Mouse (Mus musculus) myocyte (in vitro differentiated cells): ENCODE data around the gene Dnlz. TPM values are rescaled to one million over a fixed set of nuclear protein-coding genes. Genes with fewer than 3 reads are reported as not detected.

Experiments used
- H3K27me3 ChIP-seq: one replicate; pipeline ENCODE4 v1.6.1; 2011; ENCODE audit not compliant: control insufficient read depth, insufficient read depth, insufficient read length
- H3K36me3 ChIP-seq: one replicate; pipeline ENCODE4 v1.6.1; 2011; ENCODE audit not compliant: control insufficient read depth, insufficient read depth
- H3K4me2 ChIP-seq: one replicate; pipeline ENCODE4 v1.6.1; 2011; ENCODE audit warnings: low read depth, control low read depth
- H3K4me3 ChIP-seq: one replicate; pipeline ENCODE4 v1.5.1; 2011; ENCODE audit warnings: mild to moderate bottlenecking, control low read depth, moderate library complexity
- H3K79me2 ChIP-seq: one replicate; pipeline ENCODE4 v1.6.1; 2011; ENCODE audit not compliant: control insufficient read depth, insufficient read depth
- H3ac ChIP-seq: one replicate; pipeline ENCODE4 v1.6.1; 2011; ENCODE audit not compliant: control insufficient read depth, insufficient read length
- CEBPB ChIP-seq: IDR thresholded peaks from 2 replicates; pipeline ENCODE4 v1.6.1; 2011; ENCODE audit warnings: mild to moderate bottlenecking, moderate library complexity; ENCODE audit not compliant: poor library complexity, insufficient read depth, severe bottlenecking
- E2F4 ChIP-seq: IDR thresholded peaks from one replicate; pipeline ENCODE4 v1.6.1; 2011; ENCODE audit warnings: mild to moderate bottlenecking, control low read depth, moderate library complexity; ENCODE audit not compliant: insufficient read depth
- MAX ChIP-seq: IDR thresholded peaks from one replicate; pipeline ENCODE4 v1.6.1; 2011; ENCODE audit warnings: low read depth, mild to moderate bottlenecking, control low read depth
- MYOD1 ChIP-seq, 3 experiments: IDR thresholded peaks; one replicate each; pipeline ENCODE4 v1.6.1; 2011; ENCODE audit warnings: control low read depth in 2 of 3, low read depth in 2 of 3, mild to moderate bottlenecking in 2 of 3, moderate library complexity in 1 of 3; ENCODE audit not compliant: insufficient read length in 2 of 3, control insufficient read depth in 1 of 3
- MYOG ChIP-seq, 3 experiments: IDR thresholded peaks; one replicate each; pipeline ENCODE4 v1.6.1; 2011; ENCODE audit warnings: control low read depth in 2 of 3, low read depth in 2 of 3, mild to moderate bottlenecking in 2 of 3; ENCODE audit not compliant: insufficient read length in 2 of 3, control insufficient read depth in 1 of 3, insufficient read depth in 1 of 3
- POLR2A ChIP-seq: IDR thresholded peaks from one replicate; pipeline ENCODE4 v1.6.1; 2011; ENCODE audit warnings: low read depth, mild to moderate bottlenecking, control low read depth, moderate library complexity; ENCODE audit not compliant: insufficient read length
- POLR2AphosphoS2 ChIP-seq: IDR thresholded peaks from one replicate; pipeline ENCODE4 v1.6.1; 2011; ENCODE audit warnings: low read depth, control low read depth; ENCODE audit not compliant: insufficient read length
- REST ChIP-seq: IDR thresholded peaks from one replicate; pipeline ENCODE4 v1.6.1; 2011; ENCODE audit warnings: mild to moderate bottlenecking, control low read depth, moderate library complexity; ENCODE audit not compliant: insufficient read depth, insufficient read length
- SRF ChIP-seq: IDR thresholded peaks from one replicate; pipeline ENCODE4 v1.6.1; 2011; ENCODE audit warnings: low read depth; ENCODE audit not compliant: control insufficient read depth, insufficient read length
- TCF12 ChIP-seq: IDR thresholded peaks from one replicate; pipeline ENCODE4 v1.6.1; 2011; ENCODE audit warnings: mild to moderate bottlenecking, control low read depth; ENCODE audit not compliant: poor library complexity, insufficient read depth, severe bottlenecking
- TCF3 ChIP-seq: IDR thresholded peaks from one replicate; pipeline ENCODE4 v1.6.1; 2011; ENCODE audit warnings: low read depth, control low read depth; ENCODE audit not compliant: insufficient read length
- USF1 ChIP-seq: IDR thresholded peaks from one replicate; pipeline ENCODE4 v1.6.1; 2011; ENCODE audit warnings: low read depth, mild to moderate bottlenecking, control low read depth, moderate library complexity
- polyA plus RNA-seq: library from polyadenylated mRNA; unstranded; fragments of >200 nt; fragmentation: generic; extraction: Trizol; gene quantifications from one replicate; pipeline ENCODE4 v1.2.1, GENCODE M21; 2012; ENCODE audit warnings: missing spikeins

The Dnlz gene
- polyA plus RNA-seq, 1 experiment, result 28.4 TPM

DNA sequence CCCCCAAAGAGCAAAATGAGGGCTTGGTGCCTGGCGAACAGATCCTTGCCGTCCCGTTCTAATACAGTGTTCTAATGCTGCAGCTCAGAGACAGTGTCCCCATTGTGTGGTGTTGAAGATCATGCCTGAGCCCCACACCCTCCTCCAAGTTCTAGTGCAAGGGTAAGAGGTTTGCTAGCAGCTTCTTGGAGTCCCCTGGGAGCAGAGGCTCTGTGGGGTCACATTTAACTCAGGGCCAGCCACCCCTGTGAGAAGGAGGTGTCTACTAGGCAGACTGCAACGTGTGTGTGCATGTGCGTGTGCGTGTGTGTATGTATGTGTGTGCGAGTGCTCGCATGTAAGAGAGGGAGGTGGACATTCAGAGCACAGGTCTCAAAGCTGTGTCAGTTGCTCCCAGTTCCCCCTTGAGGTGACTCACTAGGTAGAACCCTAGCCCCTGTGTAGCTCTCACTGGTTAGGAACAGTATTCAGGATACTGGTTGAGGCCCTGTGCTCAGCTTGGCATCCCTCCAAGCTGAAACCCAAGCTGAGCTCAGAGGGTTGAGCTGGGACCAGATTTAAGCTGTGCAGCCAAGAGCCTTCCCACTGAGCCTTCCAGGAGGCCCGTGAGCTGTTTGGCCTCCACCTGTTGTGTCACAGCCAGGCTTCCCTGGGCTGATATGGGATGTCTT lies 35.2 kb downstream of the Dnlz start:
- peak overlapping the region; percentile 99 for H3K4me2 ChIP-seq
- H3K27me3 ChIP-seq, result no peaks in the 10 kb centered on the region
- H3K36me3 ChIP-seq, result no peaks in the 10 kb centered on the region
- H3K4me3 ChIP-seq, result peak overlapping the region; percentile 48
- peaks cover 8% of the 10 kb centered on the region for H3K79me2 ChIP-seq
- peak overlapping the region; percentile 55 for H3ac ChIP-seq
- TF ChIP-seq USF1 (no peak), MYOD1 (IDR thresholded peaks at IDR 0.05; ENCODE audit: control insufficient read depth in 1 of 3, insufficient read length in 2 of 3, low read depth in 2 of 3) (peak in 1 of 3 experiments; percentile 59)

DNA sequence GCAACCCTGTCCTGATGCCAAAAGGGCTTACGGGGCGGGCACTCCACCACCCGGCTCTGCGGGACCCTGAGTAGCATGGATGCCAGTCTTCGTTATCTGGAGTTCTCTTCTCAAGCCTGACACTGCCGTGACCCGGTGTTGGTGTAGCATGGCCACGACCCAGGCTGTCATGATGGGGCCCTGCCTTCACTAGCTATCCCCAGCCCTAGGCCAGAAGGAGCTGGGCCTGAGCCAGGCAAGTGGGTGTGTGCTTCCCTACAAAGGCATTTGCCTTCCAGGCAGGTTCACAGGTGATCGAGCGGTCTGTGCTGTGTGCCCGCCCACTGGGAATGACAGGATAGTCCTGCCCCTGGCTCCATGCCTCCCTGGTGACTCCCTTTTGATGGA lies 36.0 kb downstream of the Dnlz start:
- no peaks in the 10 kb centered on the region for H3K27me3 ChIP-seq
- TF ChIP-seq TCF12, result no peak
- no peak for TF ChIP-seq REST
- TF ChIP-seq SRF, result no peak
- TF ChIP-seq MYOD1 (IDR thresholded peaks at IDR 0.05; ENCODE audit: control insufficient read depth in 1 of 3, insufficient read length in 2 of 3, low read depth in 2 of 3), result no peak
- no peak for TF ChIP-seq POLR2AphosphoS2
- TF ChIP-seq MYOG (IDR thresholded peaks at IDR 0.05; ENCODE audit: control insufficient read depth in 1 of 3, insufficient read depth in 1 of 3, insufficient read length in 2 of 3, low read depth in 2 of 3), result no peak
- H3ac ChIP-seq, result peak overlapping the region; percentile 55
- H3K4me3 ChIP-seq, result peak overlapping the region; percentile 48
- peak overlapping the region; percentile 99 for H3K4me2 ChIP-seq
- H3K79me2 ChIP-seq, result peaks cover 8% of the 10 kb centered on the region
- H3K36me3 ChIP-seq, result no peaks in the 10 kb centered on the region

DNA sequence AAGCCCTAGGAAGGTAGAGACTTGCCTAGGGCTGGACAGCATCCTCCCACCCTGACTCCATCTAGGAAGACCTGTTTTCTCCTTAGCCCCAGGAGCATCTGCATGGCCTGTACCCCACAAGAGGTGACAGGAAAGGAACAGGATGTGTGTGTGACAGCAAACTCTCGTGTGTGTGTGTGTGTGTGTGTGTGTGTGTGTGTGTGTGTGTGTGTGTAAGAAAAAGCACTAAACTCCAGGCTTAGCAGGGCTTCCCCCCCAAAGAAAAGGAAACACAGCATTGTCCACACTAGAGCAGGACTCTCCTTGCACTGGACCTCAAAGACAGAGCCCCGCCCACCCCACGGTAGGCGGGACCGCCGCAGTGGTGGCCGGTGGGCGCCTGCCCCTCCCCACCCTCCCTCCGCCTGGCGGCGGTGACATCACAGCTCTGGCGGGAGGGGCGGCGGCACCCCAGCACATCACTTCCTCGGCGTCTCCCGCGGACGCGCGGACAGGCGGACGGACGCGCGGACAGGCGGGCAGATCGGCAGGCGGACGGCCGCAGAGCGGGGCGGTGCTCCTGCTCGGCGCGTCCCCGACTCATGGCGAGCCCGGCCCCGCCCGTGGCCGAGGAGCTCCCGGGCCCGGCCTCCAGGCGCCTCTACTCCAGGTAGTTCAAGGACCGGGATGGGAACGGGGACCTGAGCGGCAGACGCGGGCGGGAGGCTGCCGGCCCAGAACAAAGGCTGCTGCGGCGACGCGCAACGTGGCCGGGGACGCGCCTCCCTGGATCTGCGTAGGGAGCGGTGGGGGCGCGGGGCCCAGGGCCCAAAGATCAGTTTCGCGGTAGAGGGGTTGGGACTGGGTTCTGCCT lies 36.6 kb downstream of the Dnlz start, which contains the start of gene Gpsm1:
TSS of gene Gpsm1 (plus strand) at position 444 of the 853 bp plus-strand sequence.
- Histone ChIP-seq H3ac (peak within 1 kb of the TSS; percentile 55), H3K4me3 (peak within 1 kb of the TSS; percentile 48), H3K79me2 (peaks cover 8% of the 10 kb centered on the region), H3K4me2 (peak within 1 kb of the TSS; percentile 99), H3K36me3 (no peaks in the 10 kb centered on the region), H3K27me3 (no peaks in the 10 kb centered on the region)
- peak; percentile 68 for TF ChIP-seq POLR2AphosphoS2
- TF ChIP-seq MYOD1 (IDR thresholded peaks at IDR 0.05; ENCODE audit: control insufficient read depth in 1 of 3, insufficient read length in 2 of 3, low read depth in 2 of 3), result peak in 1 of 3 experiments; percentile 27
- TF ChIP-seq POLR2A, result peak; percentile 89
- no peak for TF ChIP-seq USF1

DNA sequence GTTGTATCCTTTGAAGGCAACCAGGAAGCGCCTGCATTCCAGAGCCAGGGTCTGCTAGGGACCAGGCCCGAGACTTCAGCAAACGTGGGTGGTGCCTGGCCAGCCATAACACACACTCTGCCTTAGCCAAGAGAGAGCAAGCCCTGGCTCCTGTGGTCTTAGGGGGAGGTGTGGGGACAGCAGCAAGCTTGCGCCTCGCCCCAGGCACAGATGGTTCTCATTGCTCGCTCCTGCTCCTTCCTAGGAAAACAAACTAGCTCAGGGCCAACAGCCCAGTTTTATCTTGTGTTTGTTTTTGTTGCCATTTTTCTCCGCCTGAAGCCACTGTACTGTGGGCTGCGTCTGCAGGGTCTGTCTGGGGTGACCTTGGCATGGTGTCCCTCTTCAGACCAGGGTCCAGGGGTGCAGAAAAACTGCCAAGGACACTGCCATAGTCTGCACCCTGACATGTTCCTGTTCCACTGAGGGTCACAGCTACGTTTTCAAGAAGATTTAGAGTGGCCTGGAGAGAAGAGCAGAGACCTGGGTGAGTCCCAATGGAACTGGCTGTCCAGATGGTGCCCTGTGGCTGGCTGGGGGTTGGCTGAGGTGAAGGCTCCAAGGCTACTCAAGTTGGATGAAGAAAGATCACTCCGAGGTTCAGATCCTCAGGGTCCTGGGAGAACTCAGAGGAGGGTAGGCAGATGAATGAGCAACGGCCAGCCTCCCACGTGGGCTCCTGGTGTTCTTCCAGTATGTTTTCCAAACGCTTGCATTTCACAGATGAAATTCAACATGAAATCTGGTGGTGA lies 37.4 kb downstream of the Dnlz start:
- H3K4me3 ChIP-seq, result peak overlapping the region; percentile 48
- peaks cover 8% of the 10 kb centered on the region for H3K79me2 ChIP-seq
- TF ChIP-seq TCF3 (no peak), REST (no peak), MAX (no peak), SRF (no peak), E2F4 (no peak), MYOG (IDR thresholded peaks at IDR 0.05; ENCODE audit: control insufficient read depth in 1 of 3, insufficient read depth in 1 of 3, insufficient read length in 2 of 3, low read depth in 2 of 3) (no peak), TCF12 (no peak), POLR2A (no peak), CEBPB (no peak), MYOD1 (IDR thresholded peaks at IDR 0.05; ENCODE audit: control insufficient read depth in 1 of 3, insufficient read length in 2 of 3, low read depth in 2 of 3) (no peak), POLR2AphosphoS2 (no peak), USF1 (no peak)

DNA sequence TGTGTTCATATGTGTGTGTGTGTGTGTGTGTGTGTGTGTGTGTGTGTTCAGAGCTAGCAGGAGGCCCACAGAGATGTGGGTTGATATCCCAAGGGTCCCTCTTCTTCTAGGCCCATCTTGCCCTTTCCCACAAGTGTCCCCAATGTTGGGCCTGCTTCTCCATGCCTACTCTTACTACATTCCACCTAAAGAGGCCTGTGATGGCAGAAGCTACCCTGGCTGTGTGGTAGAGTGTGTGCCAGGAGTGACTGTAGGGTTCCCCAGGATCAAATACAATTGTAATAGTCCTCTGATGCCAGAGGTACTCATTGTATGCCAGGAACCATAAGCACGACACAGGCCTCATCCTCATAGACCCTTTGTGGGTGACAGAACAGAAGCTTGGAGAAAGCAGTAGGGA lies 38.5 kb downstream of the Dnlz start:
- Histone ChIP-seq H3K27me3 (no peaks in the 10 kb centered on the region), H3K4me2 (no peak overlapping the region), H3ac (no peak overlapping the region), H3K79me2 (peaks cover 8% of the 10 kb centered on the region), H3K4me3 (no peak overlapping the region), H3K36me3 (no peaks in the 10 kb centered on the region)
- TF ChIP-seq POLR2A (no peak), REST (no peak), TCF12 (no peak), MAX (no peak), TCF3 (no peak), POLR2AphosphoS2 (no peak), SRF (no peak), MYOD1 (IDR thresholded peaks at IDR 0.05; ENCODE audit: control insufficient read depth in 1 of 3, insufficient read length in 2 of 3, low read depth in 2 of 3) (no peak), CEBPB (no peak), MYOG (IDR thresholded peaks at IDR 0.05; ENCODE audit: control insufficient read depth in 1 of 3, insufficient read depth in 1 of 3, insufficient read length in 2 of 3, low read depth in 2 of 3) (no peak), E2F4 (no peak), USF1 (no peak)

More for the DNA sequence above, 37.4 kb downstream of the Dnlz start:
- no peaks in the 10 kb centered on the region for H3K27me3 ChIP-seq
- peak overlapping the region; percentile 55 for H3ac ChIP-seq
- no peaks in the 10 kb centered on the region for H3K36me3 ChIP-seq
- peak overlapping the region; percentile 99 for H3K4me2 ChIP-seq
